Mouse (Mus musculus) stomach, embryonic 16.5 days (tissue): ENCODE results near the gene Sdc3. TPM values are rescaled to one million over a fixed set of nuclear protein-coding genes. Genes with fewer than 3 reads are reported as not detected.
A peak's percentile ranks its signal among the peaks of the same experiment; 100 is the strongest.

Experiments used
- ATAC-seq: fragments of 200-750 bp; cut with Nextera tagmentation; 2 replicates; pipeline ENCODE4 v1.8.0; 2017; ENCODE audit warnings: moderate number of reproducible peaks, moderate TSS enrichment; ENCODE audit not compliant: insufficient read depth, low FRiP score
- H3K27ac ChIP-seq: fragments of 300-500 bp; sonication (generic); 2 replicates; pipeline ENCODE4 v1.5.1; 2014; ENCODE audit warnings: low read length
- H3K27me3 ChIP-seq: fragments of 300-500 bp; sonication (generic); 2 replicates; pipeline ENCODE4 v1.6.1; 2014; ENCODE audit warnings: low read length, control low read depth, mixed read lengths; ENCODE audit not compliant: control insufficient read depth, insufficient read depth
- H3K36me3 ChIP-seq: fragments of 300-500 bp; sonication (generic); 2 replicates; pipeline ENCODE4 v1.6.1; 2014; ENCODE audit warnings: low read length; ENCODE audit not compliant: control insufficient read depth, insufficient read depth
- H3K4me1 ChIP-seq: fragments of 300-500 bp; sonication (generic); 2 replicates; pipeline ENCODE4 v1.6.1; 2014; ENCODE audit warnings: low read length, control low read depth, mixed read lengths; ENCODE audit not compliant: control insufficient read depth, insufficient read depth
- H3K4me2 ChIP-seq: fragments of 300-500 bp; sonication (generic); 2 replicates; pipeline ENCODE4 v1.6.1; 2014; ENCODE audit warnings: low read depth, low read length, mixed read lengths
- H3K4me3 ChIP-seq: fragments of 300-500 bp; sonication (generic); replicated peaks from 2 replicates; pipeline ENCODE4 v1.5.1; 2014; ENCODE audit warnings: mild to moderate bottlenecking, low read length
- H3K9ac ChIP-seq: fragments of 300-500 bp; sonication (generic); 2 replicates; pipeline ENCODE4 v1.6.1; 2014; ENCODE audit warnings: low read length
- H3K9me3 ChIP-seq: fragments of 300-500 bp; sonication (generic); replicated peaks from 2 replicates; pipeline ENCODE4 v1.6.1; 2016; ENCODE audit warnings: low read length, control low read depth; ENCODE audit not compliant: control insufficient read depth
- WGBS: fragments of 180-500 bp; shearing (Covaris S2); extraction: QIAGEN DNeasy Blood & Tissue Kit; methylation state at CpG from one replicate; pipeline ENCODE4 v1.1.7; 2014; 5-methylcytosine and 5-hydroxymethylcytosine counted together
- polyA plus RNA-seq: library from polyadenylated mRNA; unstranded; fragments of >200 nt; fragmentation: Nextera tagmentation; extraction: Ambion mirVana; gene quantifications from 2 replicates; pipeline ENCODE4 v1.2.1, GENCODE M21; 2015

Gene Sdc3
- polyA plus RNA-seq, 1 experiment from 2014 or later, result 23.2 TPM

GRCm38 (mm10) chr4:130868803-130869202, 76.5 kb downstream of the Sdc3 start:
- H3K4me2 ChIP-seq, result no peak overlapping the region
- H3K9me3 ChIP-seq, result no peaks in the 10 kb centered on the region
- no peak overlapping the region for H3K4me3 ChIP-seq
- no peak for ATAC-seq
- no peaks in the 10 kb centered on the region for H3K4me1 ChIP-seq
- no peak overlapping the region for H3K9ac ChIP-seq
- no peaks in the 10 kb centered on the region for H3K27me3 ChIP-seq
- WGBS, result 46% methylated on average over 5 of the region's 5 CpGs
- no peaks in the 10 kb centered on the region for H3K36me3 ChIP-seq
- no peak overlapping the region; the same call in 1 of the 2 replicates for H3K27ac ChIP-seq

DNA sequence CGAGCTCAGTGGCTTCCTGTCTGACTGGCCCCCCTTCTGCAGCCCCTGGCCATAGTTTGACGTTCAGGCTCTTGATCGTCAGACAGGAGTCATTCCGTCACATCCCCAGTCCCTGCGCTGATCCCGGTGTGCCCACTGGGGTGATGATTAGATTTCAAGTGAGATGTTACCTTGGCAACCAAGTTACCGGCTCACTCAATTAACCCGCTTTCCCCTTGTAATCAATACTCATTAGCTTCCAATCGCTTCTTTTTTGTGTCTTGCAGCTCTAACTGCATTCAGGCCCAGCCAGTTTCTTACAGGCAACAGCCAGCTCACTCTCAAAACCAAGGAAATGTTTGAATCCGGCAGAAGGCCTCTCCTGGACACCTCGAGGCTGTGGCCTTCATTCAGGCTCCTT, 80.1 kb downstream of the Sdc3 start:
- Histone ChIP-seq H3K27me3 (peaks cover 7% of the 10 kb centered on the region; the same call in 1 of the 2 replicates), H3K4me1 (peaks cover 12% of the 10 kb centered on the region), H3K4me3 (no peak overlapping the region), H3K4me2 (no peak overlapping the region), H3K27ac (no peak overlapping the region), H3K9me3 (no peaks in the 10 kb centered on the region), H3K36me3 (no peaks in the 10 kb centered on the region), H3K9ac (no peak overlapping the region)
- WGBS, result 56% methylated on average over 11 of the region's 11 CpGs
- ATAC-seq, result no peak

GRCm38 (mm10) chr4:130873440-130873839, 81.1 kb downstream of the Sdc3 start:
- no peak for ATAC-seq
- no peak overlapping the region for H3K27ac ChIP-seq
- H3K9me3 ChIP-seq, result no peaks in the 10 kb centered on the region
- no peak overlapping the region for H3K4me2 ChIP-seq
- H3K4me3 ChIP-seq, result no peak overlapping the region
- H3K9ac ChIP-seq, result no peak overlapping the region
- H3K36me3 ChIP-seq, result no peaks in the 10 kb centered on the region
- H3K27me3 ChIP-seq, result peaks cover 7% of the 10 kb centered on the region; the same call in 1 of the 2 replicates
- WGBS, result 84% methylated on average over 5 of the region's 5 CpGs
- H3K4me1 ChIP-seq, result peaks cover 16% of the 10 kb centered on the region

- Histone ChIP-seq H3K27ac (0 out of 2 replicates have a peak overlapping the region, but pooled peaks have one; percentile 14), H3K4me2 (peak overlapping the region; percentile 32; the same call in 1 of the 2 replicates)
Observed at GRCm38 (mm10) chr4:130874601-130875000, 82.3 kb downstream of the Sdc3 start.

More at GRCm38 (mm10) chr4:130874601-130875000, 82.3 kb downstream of the Sdc3 start:
- no peaks in the 10 kb centered on the region for H3K36me3 ChIP-seq
- peak; percentile 85 for ATAC-seq
- WGBS, result 8% methylated on average over 10 of the region's 10 CpGs
- H3K4me3 ChIP-seq, result no peak overlapping the region
- H3K27me3 ChIP-seq, result peaks cover 7% of the 10 kb centered on the region; the same call in 1 of the 2 replicates
- H3K9ac ChIP-seq, result peak overlapping the region; percentile 36; the same call in 1 of the 2 replicates
- H3K4me1 ChIP-seq, result peaks cover 19% of the 10 kb centered on the region
- H3K9me3 ChIP-seq, result no peaks in the 10 kb centered on the region

Other genes starting within 250 kb of the Sdc3 start
- 0.31 TPM in 1 of 2 replicates, not detected in the other for gene Nkain1, start 218.4 kb upstream of the Sdc3 start, polyA plus RNA-seq
- gene Pum1, start 129.2 kb upstream of the Sdc3 start, polyA plus RNA-seq, result 73.3 and 79.7 TPM in 2 replicates
- gene Laptm5, start 120.6 kb downstream of the Sdc3 start, polyA plus RNA-seq, result 47.9 and 50.5 TPM in 2 replicates
- gene Matn1, start 151.8 kb downstream of the Sdc3 start, polyA plus RNA-seq, result 0.06 TPM in 1 of 2 replicates, not detected in the other